Mouse (Mus musculus) lung, postnatal 4 days (tissue): ENCODE measurements around the gene Nhej1.

Experiments
- DNase-seq, 2 experiments: peaks; one replicate each; pipeline ENCODE4 v3.0.0; 2021

Nhej1 gene

DNA sequence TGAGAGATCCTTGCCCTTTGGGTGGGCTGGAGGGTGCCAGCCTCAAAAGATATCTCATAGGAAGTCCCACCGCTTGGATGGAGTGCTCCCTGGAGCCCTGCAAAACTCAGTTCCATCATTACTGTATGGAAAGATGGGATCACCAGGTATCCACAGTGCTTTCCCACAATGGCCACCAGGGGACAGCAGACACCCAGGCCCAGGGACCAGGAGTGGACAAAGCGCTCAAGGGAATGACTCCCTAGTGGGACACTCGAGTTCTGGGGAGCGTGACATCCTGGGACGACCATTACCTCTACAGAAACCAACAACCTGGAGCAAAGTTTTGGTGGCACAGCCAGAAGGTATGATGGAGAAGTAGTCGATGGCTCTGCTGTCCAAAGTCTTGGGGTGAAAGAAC is 198.3 kb downstream of the Nhej1 start:
- DNase-seq, result peak in 1 of 2 experiments; percentile 49

- no peak for DNase-seq
These were observed 200.5 kb downstream of the Nhej1 start for GRCm38 (mm10) chr1:74924464-74924863.
